Mouse (Mus musculus) G1E (cell line): Measurements from ENCODE around the gene Mrpl9.

Experiments used
- CTCF ChIP-seq: IDR thresholded peaks from 2 replicates; pipeline ENCODE4 v1.5.1; 2012; ENCODE audit warnings: low read depth, low read length, inconsistent platforms, mixed read lengths
- POLR2AphosphoS5 ChIP-seq: IDR thresholded peaks from 2 replicates; pipeline ENCODE4 v1.6.1; 2012; ENCODE audit warnings: low read depth, low read length, inconsistent platforms; ENCODE audit not compliant: insufficient replicate concordance

DNA sequence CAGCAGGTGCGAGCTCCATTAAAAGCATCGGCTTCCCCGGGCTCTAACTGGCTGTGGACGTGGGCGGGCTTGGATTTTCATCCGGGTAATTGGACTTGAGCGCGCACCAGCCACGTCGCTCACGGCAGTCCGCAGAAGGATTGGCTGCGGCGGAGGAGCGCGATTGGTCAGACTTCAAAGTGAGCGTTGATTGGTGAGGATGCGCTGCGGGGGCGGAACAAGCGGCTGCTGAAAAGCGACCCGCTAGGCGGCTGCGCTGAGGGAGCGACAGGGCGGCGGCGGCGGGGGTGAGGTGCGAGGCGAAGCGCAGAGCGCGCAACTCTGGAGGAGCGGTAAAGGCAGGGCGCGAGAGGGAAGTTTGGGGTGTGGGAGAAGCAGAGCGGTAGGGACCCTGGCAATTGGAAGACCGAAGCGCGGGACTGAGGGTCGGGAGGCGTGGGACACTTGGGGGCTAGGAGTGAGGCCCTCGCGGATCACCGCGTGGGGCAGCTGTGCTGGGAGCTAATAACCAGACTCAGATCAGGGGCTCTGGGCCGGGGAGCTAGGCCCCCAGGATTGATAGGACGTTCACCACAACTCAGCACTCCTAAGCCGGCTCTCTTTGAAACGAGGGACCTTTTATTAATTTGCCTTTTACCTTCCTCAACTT lies 30.0 kb upstream of the Mrpl9 start, which contains the start of gene Tdrkh:
- TF ChIP-seq CTCF: no peak
- no peak for TF ChIP-seq POLR2AphosphoS5
